ENCODE assay signal across 9 mouse cellular contexts in genomic region chr5:104108127-104108875, GRCm38 (mm10). TPM values are rescaled to one million over a fixed set of nuclear protein-coding genes. Genes with fewer than 3 reads are reported as not detected.
DNase-seq lines count a peak whose midpoint lies in the region; ATAC-seq and TF ChIP-seq lines count a peak whose summit lies in the region.
"Had no signal": no experiment of that assay in that cellular context is flagged by ENCODE, and none has a peak within 500 bp of the region (broad histone marks: within the 10 kb centered on the region; RNA-seq: fewer than 3 reads in every experiment).

No protein-coding gene starts in this region.

- TF ChIP-seq CTCF in liver, postnatal 0 days (IDR thresholded peaks at IDR 0.05; ENCODE audit: low read depth): no peak

- ATAC-seq in liver, embryonic 11.5 days (replicated peaks; ENCODE audit: low FRiP score): peak; percentile 16; the same call in 1 of the 2 replicates
- no peak for ATAC-seq in liver, postnatal 0 days
- peak; percentile 45; the same call in 1 of the 2 replicates for ATAC-seq in embryonic facial prominence, embryonic 14.5 days (ENCODE audit: low read depth)
- ATAC-seq in intestine, embryonic 14.5 days (replicated peaks; ENCODE audit: low FRiP score, low TSS enrichment, low read depth): peak; percentile 37; the same call in 1 of the 2 replicates

- H3K36me3 ChIP-seq in liver, embryonic 11.5 days (ENCODE audit: control insufficient read depth, insufficient read depth, low read length): no peaks in the 10 kb centered on the region
- no peaks in the 10 kb centered on the region for H3K36me3 ChIP-seq in liver, postnatal 0 days (replicated peaks; ENCODE audit: insufficient read depth, low read length)
- no peaks in the 10 kb centered on the region for H3K36me3 ChIP-seq in embryonic facial prominence, embryonic 14.5 days (ENCODE audit: control insufficient read depth, insufficient read depth, low read length)
- no peaks in the 10 kb centered on the region for H3K36me3 ChIP-seq in intestine, embryonic 14.5 days (ENCODE audit: control insufficient read depth, insufficient read depth, low read length)

- no peak overlapping the region; the same call in 1 of the 2 replicates for H3K4me2 ChIP-seq in liver, embryonic 11.5 days
- H3K4me2 ChIP-seq in liver, postnatal 0 days (ENCODE audit: low read depth, low read length): no peak overlapping the region
- peak overlapping the region; percentile 48 for H3K4me2 ChIP-seq in embryonic facial prominence, embryonic 14.5 days (ENCODE audit: low read depth, low read length)
- peak overlapping the region; percentile 42 for H3K4me2 ChIP-seq in intestine, embryonic 14.5 days (ENCODE audit: low read length)

- no peaks in the 10 kb centered on the region for H3K27me3 ChIP-seq in liver, embryonic 11.5 days (replicated peaks; ENCODE audit: control insufficient read depth, insufficient read depth, low read length)
- no peaks in the 10 kb centered on the region for H3K27me3 ChIP-seq in liver, postnatal 0 days (ENCODE audit: insufficient read depth, low read length)
- no peaks in the 10 kb centered on the region for H3K27me3 ChIP-seq in embryonic facial prominence, embryonic 14.5 days (replicated peaks; ENCODE audit: control insufficient read depth, insufficient read depth, low read length)
- no peaks in the 10 kb centered on the region for H3K27me3 ChIP-seq in intestine, embryonic 14.5 days (replicated peaks; ENCODE audit: control insufficient read depth, insufficient read depth, low read length)

- DNase-seq in liver, embryonic 11.5 days (ENCODE audit: low spot score): no peak
- no peak for DNase-seq in liver, postnatal 0 days
- DNase-seq in embryonic facial prominence, embryonic 14.5 days (ENCODE audit: low spot score): peak; percentile 60
- DNase-seq in intestine, embryonic 14.5 days (ENCODE audit: low spot score): peak; percentile 64
- peak; percentile 27 for DNase-seq in retina, embryonic 14.5 days (ENCODE audit: low spot score)
- DNase-seq in testis, postnatal 10 days (ENCODE audit: low spot score): no peak
- DNase-seq in cerebellum, adult 11 months: no peak
- DNase-seq in kidney, postnatal 10 days: no peak

- H3K4me3 ChIP-seq in liver, embryonic 11.5 days (ENCODE audit: low read depth, low read length): no peak overlapping the region
- no peak overlapping the region for H3K4me3 ChIP-seq in liver, postnatal 0 days (ENCODE audit: low read depth, low read length)
- peak overlapping the region; percentile 26 for H3K4me3 ChIP-seq in embryonic facial prominence, embryonic 14.5 days (ENCODE audit: low read depth, low read length)
- H3K4me3 ChIP-seq in intestine, embryonic 14.5 days (ENCODE audit: low read depth, low read length): peak overlapping the region; percentile 20; the same call in 1 of the 2 replicates

- H3K27ac ChIP-seq in liver, embryonic 11.5 days (ENCODE audit: low read depth, low read length): no peak overlapping the region
- no peak overlapping the region for H3K27ac ChIP-seq in liver, postnatal 0 days (ENCODE audit: low read depth)
- H3K27ac ChIP-seq in embryonic facial prominence, embryonic 14.5 days (replicated peaks; ENCODE audit: low read depth, low read length): peak overlapping the region; percentile 70
- H3K27ac ChIP-seq in intestine, embryonic 14.5 days (ENCODE audit: low read depth): peak overlapping the region; percentile 86
- H3K27ac ChIP-seq: liver, embryonic 14.5 days had no signal

- no peaks in the 10 kb centered on the region for H3K9me3 ChIP-seq in liver, embryonic 11.5 days (ENCODE audit: control insufficient read depth, low read length)
- H3K9me3 ChIP-seq in liver, postnatal 0 days (ENCODE audit: low read length): no peaks in the 10 kb centered on the region
- no peaks in the 10 kb centered on the region for H3K9me3 ChIP-seq in embryonic facial prominence, embryonic 14.5 days (ENCODE audit: control insufficient read depth, low read length)
- no peaks in the 10 kb centered on the region for H3K9me3 ChIP-seq in intestine, embryonic 14.5 days (ENCODE audit: control insufficient read depth, low read length)

- 57% methylated on average over 11 of the region's 11 CpGs for WGBS in liver, embryonic 11.5 days
- 70% methylated on average over 11 of the region's 11 CpGs for WGBS in liver, postnatal 0 days (ENCODE audit: insufficient replicate concordance)
- WGBS in embryonic facial prominence, embryonic 14.5 days: 33% methylated on average over 11 of the region's 11 CpGs
- 45% methylated on average over 11 of the region's 11 CpGs for WGBS in intestine, embryonic 14.5 days

- no peak for TF ChIP-seq EP300 in liver, postnatal 0 days (IDR thresholded peaks at IDR 0.05; ENCODE audit: low read depth)

- H3K9ac ChIP-seq in liver, embryonic 11.5 days (ENCODE audit: low read depth, low read length): no peak overlapping the region
- no peak overlapping the region for H3K9ac ChIP-seq in liver, postnatal 0 days (replicated peaks)
- H3K9ac ChIP-seq in embryonic facial prominence, embryonic 14.5 days (ENCODE audit: low read depth, low read length): no peak overlapping the region
- H3K9ac ChIP-seq in intestine, embryonic 14.5 days (ENCODE audit: low read length): peak overlapping the region; percentile 23; the same call in 1 of the 2 replicates
- H3K9ac ChIP-seq: liver, embryonic 14.5 days had no signal

- H3K4me1 ChIP-seq in liver, embryonic 11.5 days (replicated peaks; ENCODE audit: control insufficient read depth, insufficient read depth, low read length): no peaks in the 10 kb centered on the region
- no peaks in the 10 kb centered on the region for H3K4me1 ChIP-seq in liver, postnatal 0 days (ENCODE audit: insufficient read depth)
- peaks cover 39% of the 10 kb centered on the region for H3K4me1 ChIP-seq in embryonic facial prominence, embryonic 14.5 days (ENCODE audit: control insufficient read depth, insufficient read depth, low read length)
- H3K4me1 ChIP-seq in intestine, embryonic 14.5 days (replicated peaks; ENCODE audit: control insufficient read depth, insufficient read depth, low read length): peaks cover 39% of the 10 kb centered on the region

RNA-seq across cellular contexts. Expression of gene Sparcl1, which starts 5.2 kb away (rescaled TPM):
- 5.6 and 6.8 TPM in 2 replicates for polyA plus RNA-seq in liver, embryonic 11.5 days (2014; fragmentation: Nextera tagmentation; extraction: Ambion mirVana)
- polyA plus RNA-seq in liver, postnatal 0 days (2015; fragmentation: Nextera tagmentation; extraction: Ambion mirVana): 5.2 and 6.3 TPM in 2 replicates
- 108 and 117 TPM in 2 replicates for polyA plus RNA-seq in embryonic facial prominence, embryonic 14.5 days (2014; fragmentation: Nextera tagmentation; extraction: Ambion mirVana)
- polyA plus RNA-seq in intestine, embryonic 14.5 days (2014; fragmentation: Nextera tagmentation; extraction: Ambion mirVana): 183 and 203 TPM in 2 replicates

RNA-seq across cellular contexts. Expression of gene Gm17660, which starts 30.9 kb away (rescaled TPM):
- polyA plus RNA-seq in liver, embryonic 11.5 days (2014; fragmentation: Nextera tagmentation; extraction: Ambion mirVana): not detected in 2 replicates
- not detected in 2 replicates for polyA plus RNA-seq in liver, postnatal 0 days (2015; fragmentation: Nextera tagmentation; extraction: Ambion mirVana)
- 0.47 TPM in 1 of 2 replicates, not detected in the other for polyA plus RNA-seq in embryonic facial prominence, embryonic 14.5 days (2014; fragmentation: Nextera tagmentation; extraction: Ambion mirVana)
- polyA plus RNA-seq in intestine, embryonic 14.5 days (2014; fragmentation: Nextera tagmentation; extraction: Ambion mirVana): not detected in 2 replicates
- polyA plus RNA-seq: liver, embryonic 14.5 days had no signal

Comparison
In these comparisons a context has a peak if more than half of its experiments do, and no peak if none do; other contexts are left out.
1. DNase-seq: peak in embryonic facial prominence, embryonic 14.5 days (single experiment), intestine, embryonic 14.5 days (single experiment) and retina, embryonic 14.5 days (single experiment); none in liver, embryonic 11.5 days (single experiment), liver, postnatal 0 days (single experiment), testis, postnatal 10 days (single experiment), cerebellum, adult 11 months (single experiment) and kidney, postnatal 10 days (single experiment).
2. H3K27ac ChIP-seq: peak in embryonic facial prominence, embryonic 14.5 days (single experiment) and intestine, embryonic 14.5 days (single experiment); none in liver, embryonic 11.5 days (single experiment) and liver, postnatal 0 days (single experiment).
3. H3K4me2 ChIP-seq: peak in embryonic facial prominence, embryonic 14.5 days (single experiment) and intestine, embryonic 14.5 days (single experiment); none in liver, embryonic 11.5 days (single experiment) and liver, postnatal 0 days (single experiment).
4. H3K4me3 ChIP-seq: peak in embryonic facial prominence, embryonic 14.5 days (single experiment) and intestine, embryonic 14.5 days (single experiment); none in liver, embryonic 11.5 days (single experiment) and liver, postnatal 0 days (single experiment).
5. RNA of gene Sparcl1, which starts 5.2 kb away (polyA plus RNA-seq): 183 to 203 TPM in intestine, embryonic 14.5 days and 108 to 117 TPM in embryonic facial prominence, embryonic 14.5 days; 5.6 to 6.8 TPM in liver, embryonic 11.5 days and 5.2 to 6.3 TPM in liver, postnatal 0 days; every median in the first group is over 10 times any median in the second.